Mouse (Mus musculus): ENCODE data around the gene Foxo6. TPM values are rescaled to one million over a fixed set of nuclear protein-coding genes. Genes with fewer than 3 reads are reported as not detected.

Gene Foxo6
- polyA plus RNA-seq, 1 experiment: 0.61 TPM

GRCm38 (mm10) chr4:120239419-120239818 lies 47.7 kb downstream of the Foxo6 start:
- no peak overlapping the region for H3K27ac ChIP-seq (ENCODE audit: insufficient read depth, low read length)
- H3K36me3 ChIP-seq (ENCODE audit: control insufficient read depth, insufficient read depth, low read length, poor library complexity, severe bottlenecking): no peaks in the 10 kb centered on the region
- no peaks in the 10 kb centered on the region for H3K4me1 ChIP-seq (ENCODE audit: control insufficient read depth, insufficient read depth, low read length)
- H3K27me3 ChIP-seq (ENCODE audit: control insufficient read depth, insufficient read depth, low read length, poor library complexity, severe bottlenecking): no peaks in the 10 kb centered on the region
- H3K9me3 ChIP-seq (replicated peaks; ENCODE audit: control insufficient read depth, insufficient read depth, low read length, poor library complexity, severe bottlenecking): no peaks in the 10 kb centered on the region
- H3K4me3 ChIP-seq (ENCODE audit: low read depth, low read length): no peak overlapping the region
- H3K9ac ChIP-seq (ENCODE audit: low read depth, poor library complexity, severe bottlenecking): no peak overlapping the region
- TF ChIP-seq CTCF (IDR thresholded peaks at IDR 0.05; ENCODE audit: low read depth, low read length) (no peak), POLR2A (IDR thresholded peaks at IDR 0.05; ENCODE audit: insufficient read depth, low read length) (no peak), EP300 (IDR thresholded peaks at IDR 0.05; ENCODE audit: insufficient read depth, low read depth, low read length) (no peak)

- H3K27ac ChIP-seq (ENCODE audit: insufficient read depth, low read length): no peak overlapping the region
- no peaks in the 10 kb centered on the region for H3K36me3 ChIP-seq (ENCODE audit: control insufficient read depth, insufficient read depth, low read length, poor library complexity, severe bottlenecking)
- H3K4me1 ChIP-seq (ENCODE audit: control insufficient read depth, insufficient read depth, low read length): no peaks in the 10 kb centered on the region
- no peak for TF ChIP-seq EP300 (IDR thresholded peaks at IDR 0.05; ENCODE audit: insufficient read depth, low read depth, low read length)
- TF ChIP-seq POLR2A (IDR thresholded peaks at IDR 0.05; ENCODE audit: insufficient read depth, low read length): no peak
- TF ChIP-seq CTCF (IDR thresholded peaks at IDR 0.05; ENCODE audit: low read depth, low read length): no peak
- H3K27me3 ChIP-seq (ENCODE audit: control insufficient read depth, insufficient read depth, low read length, poor library complexity, severe bottlenecking): no peaks in the 10 kb centered on the region
- H3K9me3 ChIP-seq (replicated peaks; ENCODE audit: control insufficient read depth, insufficient read depth, low read length, poor library complexity, severe bottlenecking): no peaks in the 10 kb centered on the region
- no peak overlapping the region for H3K4me3 ChIP-seq (ENCODE audit: low read depth, low read length)
- H3K9ac ChIP-seq (ENCODE audit: low read depth, poor library complexity, severe bottlenecking): no peak overlapping the region
Measured at GRCm38 (mm10) chr4:120233243-120233642, 53.9 kb downstream of the Foxo6 start.

DNA sequence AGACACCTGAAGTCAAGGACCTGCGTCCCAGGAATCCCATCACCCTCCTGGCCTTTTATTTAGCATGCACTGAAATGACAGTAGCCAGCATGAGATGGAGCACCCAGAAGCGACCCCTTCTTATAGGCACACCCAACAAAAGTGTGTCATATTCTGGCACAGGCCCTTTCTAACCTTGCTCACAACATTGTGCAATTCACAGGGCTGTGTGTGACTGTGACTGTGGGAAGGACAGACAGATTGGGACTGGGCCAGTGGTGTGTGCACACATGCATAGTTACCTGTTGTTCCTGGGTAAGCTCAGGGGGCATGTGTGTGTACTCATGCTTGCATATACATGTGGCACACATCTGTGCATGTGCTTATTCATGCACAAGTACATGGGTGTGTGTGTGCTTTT lies 54.6 kb downstream of the Foxo6 start:
- Histone ChIP-seq H3K4me1 (ENCODE audit: control insufficient read depth, insufficient read depth, low read length) (no peaks in the 10 kb centered on the region), H3K27me3 (ENCODE audit: control insufficient read depth, insufficient read depth, low read length, poor library complexity, severe bottlenecking) (no peaks in the 10 kb centered on the region), H3K36me3 (ENCODE audit: control insufficient read depth, insufficient read depth, low read length, poor library complexity, severe bottlenecking) (no peaks in the 10 kb centered on the region)

DNA sequence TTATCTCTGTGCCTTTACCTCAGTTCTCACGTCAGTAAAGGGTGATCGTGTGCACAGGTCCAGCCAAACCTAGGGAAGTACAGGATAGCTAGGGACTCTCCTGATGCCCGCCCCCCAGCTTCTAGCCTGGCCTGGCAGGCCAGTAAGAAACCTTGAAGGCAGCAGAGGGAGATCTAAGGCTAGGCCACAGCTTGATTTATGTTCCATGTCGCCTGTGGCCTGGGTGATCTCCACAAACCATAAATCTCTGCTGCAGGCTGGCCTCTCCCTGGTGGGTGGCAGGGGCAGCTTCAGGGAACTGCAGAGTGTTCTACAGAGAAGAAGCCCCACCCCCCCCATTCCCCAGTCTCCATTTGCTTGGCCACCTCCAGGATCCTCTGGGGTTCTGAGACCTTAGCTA lies 55.2 kb downstream of the Foxo6 start:
- no peaks in the 10 kb centered on the region for H3K36me3 ChIP-seq (ENCODE audit: control insufficient read depth, insufficient read depth, low read length, poor library complexity, severe bottlenecking)
- no peak overlapping the region for H3K27ac ChIP-seq (ENCODE audit: insufficient read depth, low read length)
- no peaks in the 10 kb centered on the region for H3K9me3 ChIP-seq (replicated peaks; ENCODE audit: control insufficient read depth, insufficient read depth, low read length, poor library complexity, severe bottlenecking)
- H3K9ac ChIP-seq (ENCODE audit: low read depth, poor library complexity, severe bottlenecking): no peak overlapping the region
- no peaks in the 10 kb centered on the region for H3K4me1 ChIP-seq (ENCODE audit: control insufficient read depth, insufficient read depth, low read length)
- H3K27me3 ChIP-seq (ENCODE audit: control insufficient read depth, insufficient read depth, low read length, poor library complexity, severe bottlenecking): no peaks in the 10 kb centered on the region
- no peak for TF ChIP-seq CTCF (IDR thresholded peaks at IDR 0.05; ENCODE audit: low read depth, low read length)
- TF ChIP-seq EP300 (IDR thresholded peaks at IDR 0.05; ENCODE audit: insufficient read depth, low read depth, low read length): no peak
- no peak for TF ChIP-seq POLR2A (IDR thresholded peaks at IDR 0.05; ENCODE audit: insufficient read depth, low read length)
- H3K4me3 ChIP-seq (ENCODE audit: low read depth, low read length): no peak overlapping the region

More for the DNA sequence above, 54.6 kb downstream of the Foxo6 start:
- no peak overlapping the region for H3K4me3 ChIP-seq (ENCODE audit: low read depth, low read length)
- H3K9ac ChIP-seq (ENCODE audit: low read depth, poor library complexity, severe bottlenecking): no peak overlapping the region
- no peak overlapping the region for H3K27ac ChIP-seq (ENCODE audit: insufficient read depth, low read length)
- no peaks in the 10 kb centered on the region for H3K9me3 ChIP-seq (replicated peaks; ENCODE audit: control insufficient read depth, insufficient read depth, low read length, poor library complexity, severe bottlenecking)
- no peak for TF ChIP-seq EP300 (IDR thresholded peaks at IDR 0.05; ENCODE audit: insufficient read depth, low read depth, low read length)
- TF ChIP-seq POLR2A (IDR thresholded peaks at IDR 0.05; ENCODE audit: insufficient read depth, low read length): no peak
- TF ChIP-seq CTCF (IDR thresholded peaks at IDR 0.05; ENCODE audit: low read depth, low read length): no peak

DNA sequence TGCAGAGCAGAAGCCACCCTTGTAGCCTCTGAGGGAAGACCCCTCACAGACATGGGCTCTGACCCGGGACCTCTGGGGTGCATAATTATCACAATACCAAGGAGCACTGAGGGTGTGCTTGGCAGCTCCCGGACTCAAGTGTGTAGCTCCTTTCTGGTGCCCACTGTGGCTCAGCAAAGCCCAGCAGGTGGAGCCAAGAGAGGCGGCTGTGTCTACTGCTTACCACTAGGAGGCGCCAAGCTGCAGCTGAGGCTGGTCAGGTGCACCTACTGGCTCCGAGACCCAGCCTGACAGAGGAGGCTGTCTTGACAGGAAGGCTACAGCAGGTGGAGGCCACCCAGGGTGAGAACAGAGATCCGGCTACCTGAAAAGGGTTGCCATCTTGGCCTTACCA lies 56.9 kb downstream of the Foxo6 start:
- Histone ChIP-seq H3K4me3 (ENCODE audit: low read depth, low read length) (no peak overlapping the region), H3K36me3 (ENCODE audit: control insufficient read depth, insufficient read depth, low read length, poor library complexity, severe bottlenecking) (no peaks in the 10 kb centered on the region), H3K9ac (ENCODE audit: low read depth, poor library complexity, severe bottlenecking) (no peak overlapping the region), H3K9me3 (replicated peaks; ENCODE audit: control insufficient read depth, insufficient read depth, low read length, poor library complexity, severe bottlenecking) (no peaks in the 10 kb centered on the region), H3K27me3 (ENCODE audit: control insufficient read depth, insufficient read depth, low read length, poor library complexity, severe bottlenecking) (no peaks in the 10 kb centered on the region), H3K27ac (ENCODE audit: insufficient read depth, low read length) (no peak overlapping the region), H3K4me1 (ENCODE audit: control insufficient read depth, insufficient read depth, low read length) (no peaks in the 10 kb centered on the region)
- peak; percentile 100 for TF ChIP-seq CTCF (IDR thresholded peaks at IDR 0.05; ENCODE audit: low read depth, low read length)
- TF ChIP-seq POLR2A (IDR thresholded peaks at IDR 0.05; ENCODE audit: insufficient read depth, low read length): no peak

DNA sequence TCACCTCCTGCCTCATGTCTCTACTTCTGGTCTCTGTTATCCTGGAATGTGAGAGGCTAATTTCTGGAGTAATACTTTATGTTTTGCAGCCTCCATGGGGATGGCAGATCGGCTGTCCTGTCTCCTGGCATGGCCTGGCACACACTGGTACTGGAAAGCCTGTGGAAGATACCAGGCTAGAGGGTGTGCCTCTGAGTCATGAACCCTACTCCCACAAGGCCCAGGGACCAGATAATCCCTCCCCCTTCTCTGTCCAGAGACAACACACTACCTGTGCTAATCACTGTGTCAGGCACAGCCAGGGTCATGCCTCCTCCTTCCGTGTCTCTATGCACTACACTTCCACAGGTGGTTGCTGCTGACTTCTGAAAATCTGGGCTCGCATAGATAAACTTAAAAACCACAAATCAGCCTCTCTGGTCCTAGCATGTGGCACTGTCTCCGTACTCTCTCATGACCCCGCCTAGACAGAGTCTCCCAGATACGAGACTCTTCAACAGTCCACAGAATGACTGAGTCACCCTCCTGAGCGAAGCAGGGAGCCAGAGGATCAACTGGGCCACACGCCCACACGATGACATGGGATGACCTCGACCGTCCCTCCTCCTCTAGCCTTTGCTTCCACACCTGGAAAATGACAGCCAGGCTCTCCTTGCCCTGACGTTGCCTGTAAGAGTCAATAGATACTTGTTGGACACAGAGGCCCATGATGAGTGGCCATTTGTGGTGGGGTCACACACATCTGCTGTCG lies 57.5 kb downstream of the Foxo6 start:
- Histone ChIP-seq H3K27ac (ENCODE audit: insufficient read depth, low read length) (no peak overlapping the region), H3K4me1 (ENCODE audit: control insufficient read depth, insufficient read depth, low read length) (no peaks in the 10 kb centered on the region), H3K36me3 (ENCODE audit: control insufficient read depth, insufficient read depth, low read length, poor library complexity, severe bottlenecking) (no peaks in the 10 kb centered on the region), H3K27me3 (ENCODE audit: control insufficient read depth, insufficient read depth, low read length, poor library complexity, severe bottlenecking) (no peaks in the 10 kb centered on the region), H3K9ac (ENCODE audit: low read depth, poor library complexity, severe bottlenecking) (no peak overlapping the region), H3K9me3 (replicated peaks; ENCODE audit: control insufficient read depth, insufficient read depth, low read length, poor library complexity, severe bottlenecking) (no peaks in the 10 kb centered on the region), H3K4me3 (ENCODE audit: low read depth, low read length) (no peak overlapping the region)
- TF ChIP-seq CTCF (IDR thresholded peaks at IDR 0.05; ENCODE audit: low read depth, low read length) (no peak), EP300 (IDR thresholded peaks at IDR 0.05; ENCODE audit: insufficient read depth, low read depth, low read length) (no peak), POLR2A (IDR thresholded peaks at IDR 0.05; ENCODE audit: insufficient read depth, low read length) (no peak)
